Mouse (Mus musculus) embryonic fibroblast, embryonic 13.5 days (primary cell): Measurements from ENCODE around the gene Treml1. TPM values are rescaled to one million over a fixed set of nuclear protein-coding genes. Genes with fewer than 3 reads are reported as not detected.

Source experiments
- H3K27ac ChIP-seq: 2 replicates; pipeline ENCODE4 v1.5.1; 2012; ENCODE audit warnings: low read length, control low read depth, inconsistent platforms; ENCODE audit not compliant: insufficient read depth
- H3K4me1 ChIP-seq: 2 replicates; pipeline ENCODE4 v1.6.1; 2011; ENCODE audit warnings: low read length; ENCODE audit not compliant: control insufficient read depth, insufficient read depth
- H3K4me3 ChIP-seq: 2 replicates; pipeline ENCODE4 v1.5.1; 2011; ENCODE audit warnings: mild to moderate bottlenecking, control low read depth, low read length; ENCODE audit not compliant: insufficient read depth
- CTCF ChIP-seq: IDR thresholded peaks from 2 replicates; pipeline ENCODE4 v1.5.1; 2011; ENCODE audit warnings: mild to moderate bottlenecking, control low read depth, low read length, moderate library complexity, borderline replicate concordance; ENCODE audit not compliant: insufficient read depth
- POLR2A ChIP-seq: IDR thresholded peaks from 2 replicates; pipeline ENCODE4 v1.6.1; 2011; ENCODE audit warnings: low read depth, mild to moderate bottlenecking, control low read depth, low read length, moderate library complexity
- polyA plus RNA-seq: library from polyadenylated mRNA; stranded (reverse); fragments of >200 nt; gene quantifications from 2 replicates; pipeline ENCODE4 v1.2.4, GENCODE M21; 2011; ENCODE audit warnings: low read depth; ENCODE audit not compliant: missing spikeins, insufficient read length

Gene Treml1
- polyA plus RNA-seq, 1 experiment: not detected

DNA sequence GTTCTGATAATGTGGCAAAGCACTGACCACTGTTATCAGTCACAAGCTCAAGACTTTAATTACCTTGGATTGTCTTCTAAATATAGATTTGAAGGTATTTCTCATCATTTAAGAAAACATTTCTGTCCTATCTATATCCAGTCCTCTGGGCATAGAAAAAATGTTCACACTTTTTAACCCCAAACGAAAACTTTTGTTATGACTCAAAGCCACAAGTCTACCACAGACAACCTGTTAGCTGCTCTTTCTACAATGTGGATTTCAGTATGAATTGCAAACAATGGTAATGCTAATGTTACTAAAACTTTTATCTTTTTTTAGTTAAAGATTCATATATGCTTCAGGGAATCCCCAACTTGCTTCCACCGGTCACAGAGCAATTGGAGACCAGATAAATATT is 27.2 kb upstream of the Treml1 start:
- no peak overlapping the region for H3K4me3 ChIP-seq
- H3K4me1 ChIP-seq: no peaks in the 10 kb centered on the region; the same call in 1 of the 2 replicates
- no peak overlapping the region for H3K27ac ChIP-seq
- TF ChIP-seq POLR2A (no peak), CTCF (no peak)

DNA sequence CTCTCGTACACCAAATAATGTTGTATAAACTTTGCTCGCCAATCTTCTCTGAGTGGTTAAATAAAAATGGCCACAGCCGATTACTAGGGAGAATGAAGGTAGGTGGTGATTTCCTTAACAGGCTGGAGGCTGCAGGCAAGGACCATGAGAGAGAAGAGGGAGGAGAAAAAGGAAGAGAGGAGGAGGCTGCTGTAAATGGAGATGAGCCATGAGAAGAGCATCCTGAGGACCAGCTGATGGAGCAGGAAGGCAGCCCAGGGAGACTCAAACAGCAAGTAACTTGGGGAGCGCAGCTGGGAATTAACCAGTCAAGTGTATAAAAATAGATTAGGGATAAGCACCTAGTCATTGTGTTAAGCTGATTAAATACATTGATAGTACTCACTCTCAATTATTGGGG is 25.5 kb upstream of the Treml1 start:
- TF ChIP-seq CTCF (no peak), POLR2A (no peak)

DNA sequence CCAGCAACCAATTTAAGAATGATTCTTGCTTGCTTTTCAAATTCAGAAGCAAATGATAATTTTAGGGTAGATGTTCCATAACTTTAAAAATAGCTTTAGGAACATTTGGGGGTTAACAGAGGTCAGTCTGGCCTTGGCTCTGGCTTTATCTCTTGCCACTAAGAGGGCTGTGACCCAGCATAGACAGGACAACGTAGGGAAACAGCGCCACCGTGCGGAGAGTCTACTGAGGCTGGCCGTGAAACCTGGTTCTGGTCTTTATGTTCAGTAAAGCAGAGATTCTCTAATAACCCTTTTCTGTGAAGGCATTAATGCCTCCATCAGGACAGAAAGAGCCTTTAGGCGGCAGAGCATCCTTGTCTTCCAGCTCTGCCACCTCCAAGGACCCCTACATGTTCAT is 22.9 kb upstream of the Treml1 start:
- Histone ChIP-seq H3K4me3 (no peak overlapping the region), H3K4me1 (no peaks in the 10 kb centered on the region; the same call in 1 of the 2 replicates)
- TF ChIP-seq CTCF (peak; percentile 88; the same call in 1 of the 2 replicates), POLR2A (no peak)

More for the DNA sequence above, 25.5 kb upstream of the Treml1 start:
- no peak overlapping the region for H3K4me3 ChIP-seq
- H3K27ac ChIP-seq: no peak overlapping the region
- no peaks in the 10 kb centered on the region; the same call in 1 of the 2 replicates for H3K4me1 ChIP-seq

DNA sequence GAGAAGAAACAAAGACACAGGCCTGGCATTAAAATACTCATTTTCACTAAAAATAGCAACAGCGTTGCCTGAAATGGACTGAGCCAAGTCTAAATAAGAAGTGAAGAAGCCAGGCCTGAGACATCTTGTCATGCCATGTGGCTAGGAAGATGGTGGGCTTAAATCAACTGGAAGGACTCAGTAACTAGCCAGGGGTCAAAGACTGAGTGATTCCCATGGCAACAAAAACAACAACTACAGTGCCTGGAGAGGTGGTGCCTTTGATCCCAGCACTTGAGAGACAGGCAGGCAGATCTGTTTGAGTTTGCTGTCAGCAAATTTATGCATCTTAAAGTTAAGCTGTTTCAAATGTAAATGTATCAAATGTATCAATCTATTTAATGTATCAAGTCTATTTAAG is 19.4 kb upstream of the Treml1 start:
- no peak for TF ChIP-seq POLR2A
- no peak for TF ChIP-seq CTCF
- Histone ChIP-seq H3K4me1 (no peaks in the 10 kb centered on the region), H3K4me3 (no peak overlapping the region), H3K27ac (no peak overlapping the region)

More for the DNA sequence above, 22.9 kb upstream of the Treml1 start:
- H3K27ac ChIP-seq: no peak overlapping the region

DNA sequence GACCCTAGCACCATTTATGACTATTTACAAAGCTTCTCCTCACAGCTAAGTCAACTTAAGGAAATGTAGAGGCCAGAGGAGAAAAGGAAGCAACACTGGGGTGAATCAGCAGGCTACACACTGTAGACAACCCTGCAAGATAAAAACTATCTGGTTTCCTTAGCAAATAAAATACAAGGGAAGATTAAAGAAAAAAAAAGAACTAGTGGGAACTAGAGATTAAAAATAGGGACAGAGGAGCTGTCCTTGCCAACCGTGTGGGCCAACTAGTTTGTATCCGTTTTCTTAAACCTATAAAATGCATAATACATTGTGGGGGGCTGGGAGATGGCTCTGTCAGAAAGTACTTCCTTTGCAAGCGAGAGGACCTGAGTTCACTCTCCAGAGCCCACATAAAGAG is 17.8 kb upstream of the Treml1 start:
- no peak overlapping the region for H3K27ac ChIP-seq
- H3K4me3 ChIP-seq: no peak overlapping the region
- no peak for TF ChIP-seq CTCF
- TF ChIP-seq POLR2A: no peak
- H3K4me1 ChIP-seq: no peaks in the 10 kb centered on the region

DNA sequence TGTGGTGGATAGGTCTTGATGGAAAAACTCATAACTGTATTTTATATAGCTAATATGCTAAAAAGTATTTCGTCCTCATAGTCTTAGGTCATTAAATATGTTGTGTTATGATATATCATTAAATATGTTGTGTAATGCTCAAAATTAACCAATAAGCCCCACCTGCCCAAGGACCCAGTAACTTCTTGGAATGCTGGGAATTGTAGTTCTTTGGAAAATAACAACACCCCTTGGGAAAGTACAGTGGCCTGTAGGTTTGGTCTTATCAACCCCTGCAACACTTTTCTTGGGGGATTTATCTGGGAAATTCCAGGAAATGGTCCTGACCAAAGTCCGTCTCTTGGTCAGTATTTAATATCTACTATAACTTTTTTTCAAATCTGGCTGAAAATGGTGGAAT is 16.7 kb upstream of the Treml1 start:
- no peaks in the 10 kb centered on the region for H3K4me1 ChIP-seq
- TF ChIP-seq POLR2A (no peak), CTCF (no peak)
- H3K4me3 ChIP-seq: no peak overlapping the region
- H3K27ac ChIP-seq: no peak overlapping the region

DNA sequence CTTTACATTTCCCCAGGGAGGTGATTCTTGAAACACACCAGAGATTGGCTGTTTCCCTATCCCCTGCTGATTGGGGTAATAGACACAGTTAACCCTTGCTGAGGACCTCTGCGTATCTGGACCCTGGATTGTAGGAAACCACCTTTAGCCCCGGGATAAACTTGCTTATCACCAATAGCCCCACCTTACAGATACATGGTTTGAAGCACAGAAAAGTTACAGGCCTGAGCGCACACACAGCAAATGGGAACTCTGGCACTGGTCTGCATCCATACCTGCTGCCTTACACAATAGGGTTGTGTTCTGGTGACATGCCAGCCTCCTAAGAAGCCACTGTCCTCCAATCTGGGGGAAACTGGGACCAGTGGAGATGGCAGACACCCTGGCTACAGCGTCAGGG is 13.9 kb upstream of the Treml1 start:
- Histone ChIP-seq H3K4me3 (no peak overlapping the region), H3K27ac (no peak overlapping the region), H3K4me1 (no peaks in the 10 kb centered on the region)
- TF ChIP-seq POLR2A: no peak

DNA sequence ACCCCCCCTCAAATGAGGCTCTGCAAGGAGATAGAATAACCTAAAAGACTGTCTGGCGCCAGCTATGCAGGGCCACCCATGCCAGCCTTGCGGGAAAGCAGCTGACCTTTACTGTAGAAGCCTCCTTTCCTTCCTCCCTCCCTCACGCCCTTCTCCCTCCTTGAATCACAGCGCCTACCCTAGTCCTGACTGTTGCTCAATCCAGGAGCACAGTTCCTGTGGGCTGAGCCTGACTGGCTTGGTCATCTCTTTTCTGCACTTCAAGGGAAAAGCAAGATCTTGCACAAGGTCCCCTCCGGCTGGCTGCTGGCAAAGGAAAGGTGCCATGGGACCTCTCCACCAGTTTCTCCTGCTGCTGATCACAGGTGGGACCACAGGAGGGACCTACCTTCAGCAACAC is 13.5 kb upstream of the Treml1 start, which contains the start of gene Trem2:
TSS of gene Trem2 (plus strand) at position 171 of the 400 bp plus-strand sequence.
- TF ChIP-seq POLR2A (no peak), CTCF (no peak)
- H3K27ac ChIP-seq: no peak within 1 kb of the TSS

DNA sequence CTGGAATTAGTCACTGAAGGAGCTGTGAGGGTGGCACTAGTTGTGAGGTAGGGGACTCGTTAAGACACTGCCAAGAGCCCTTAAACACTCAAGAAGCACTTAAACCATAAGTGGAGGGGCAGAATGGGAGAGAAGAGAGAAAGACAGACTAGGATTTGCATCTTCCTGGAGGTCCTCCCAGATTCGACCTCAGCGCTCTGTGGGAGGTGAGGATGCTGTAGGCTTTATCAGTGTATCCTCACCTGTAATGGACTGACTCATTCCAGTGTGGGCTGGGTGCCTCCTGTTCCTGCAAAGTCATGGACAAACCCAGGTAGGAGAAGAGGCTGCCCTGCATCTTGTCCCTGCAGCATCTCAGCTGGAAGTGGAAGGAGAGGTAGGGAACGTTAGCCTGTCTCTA is 12.9 kb upstream of the Treml1 start:
- no peak overlapping the region for H3K27ac ChIP-seq
- TF ChIP-seq CTCF (no peak), POLR2A (no peak)
- H3K4me1 ChIP-seq: no peaks in the 10 kb centered on the region
- H3K4me3 ChIP-seq: no peak overlapping the region

More for the DNA sequence above, 13.5 kb upstream of the Treml1 start, which contains the start of gene Trem2:
- Histone ChIP-seq H3K4me1 (no peaks in the 10 kb centered on the region), H3K4me3 (no peak within 1 kb of the TSS)

DNA sequence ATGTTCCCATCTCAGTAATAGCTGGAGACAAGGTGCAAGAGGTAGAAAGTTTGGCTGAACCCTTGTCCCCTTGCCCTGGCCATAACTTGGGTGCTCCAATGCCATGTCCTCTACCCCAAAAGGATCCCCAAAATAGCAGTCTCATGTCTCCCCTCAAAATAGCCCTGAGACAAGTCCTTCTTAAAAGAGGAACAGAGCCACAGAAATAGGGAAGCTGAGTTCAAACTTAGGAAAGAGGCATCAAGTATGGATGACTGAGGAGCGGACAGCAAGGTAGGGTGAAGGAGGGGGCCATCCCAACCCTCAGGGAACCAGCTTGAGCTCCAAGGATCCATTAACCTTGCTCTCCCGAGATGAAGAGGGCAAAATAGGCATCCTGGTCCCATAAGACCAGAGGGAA is 12.4 kb upstream of the Treml1 start:
- Histone ChIP-seq H3K27ac (no peak overlapping the region), H3K4me1 (no peaks in the 10 kb centered on the region), H3K4me3 (no peak overlapping the region)
- TF ChIP-seq POLR2A (no peak), CTCF (no peak)
